Mouse (Mus musculus) adrenal gland, adult 2 months (tissue): Measurements from ENCODE around the gene Casc3. TPM values are rescaled to one million over a fixed set of nuclear protein-coding genes. Genes with fewer than 3 reads are reported as not detected.
"Not testable (repeated sequence)": the region's sequence is repeated elsewhere in the genome, so short reads cannot be mapped to it uniquely, and the experiment has no call there.

Experiments used
- DNase-seq: peaks from one replicate; pipeline ENCODE4 v3.0.0; 2021
- polyA plus RNA-seq: library from polyadenylated mRNA; depleted of rRNA; stranded (reverse); fragments of >200 nt; gene quantifications from 2 replicates; pipeline ENCODE4 v1.2.3, GENCODE M21; 2012
- total RNA-seq, 2 experiments: library from RNA; stranded (reverse); gene quantifications; 2 replicates each; pipeline ENCODE4 v1.2.3; 2021

The Casc3 gene
- total and polyA plus RNA-seq, 3 experiments = 30.0 to 32.3 (median 30.2) TPM

- DNase-seq = no peak
Measured at GRCm38 (mm10) chr11:98789219-98789807, 15.4 kb upstream of the Casc3 start.

DNA sequence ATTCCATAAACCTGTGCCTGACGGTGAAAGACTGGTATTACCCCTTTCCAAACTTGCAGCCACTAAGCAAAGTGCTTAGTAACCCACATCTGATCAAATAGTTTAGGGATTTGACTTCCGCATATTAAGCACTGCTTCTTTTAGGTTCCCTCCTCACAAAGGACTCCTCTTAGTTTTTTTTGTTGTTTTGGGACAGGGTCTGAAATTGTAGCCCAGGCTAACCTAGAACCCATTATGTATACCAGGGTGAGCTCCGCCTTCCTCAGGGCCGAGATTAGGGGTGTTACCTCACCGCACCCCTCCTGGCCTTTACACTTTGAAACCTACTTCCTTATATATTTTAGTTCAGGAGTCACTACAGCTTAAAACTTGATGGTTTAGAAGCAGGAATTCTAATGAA is 14.9 kb upstream of the Casc3 start:
- DNase-seq = no peak

DNA sequence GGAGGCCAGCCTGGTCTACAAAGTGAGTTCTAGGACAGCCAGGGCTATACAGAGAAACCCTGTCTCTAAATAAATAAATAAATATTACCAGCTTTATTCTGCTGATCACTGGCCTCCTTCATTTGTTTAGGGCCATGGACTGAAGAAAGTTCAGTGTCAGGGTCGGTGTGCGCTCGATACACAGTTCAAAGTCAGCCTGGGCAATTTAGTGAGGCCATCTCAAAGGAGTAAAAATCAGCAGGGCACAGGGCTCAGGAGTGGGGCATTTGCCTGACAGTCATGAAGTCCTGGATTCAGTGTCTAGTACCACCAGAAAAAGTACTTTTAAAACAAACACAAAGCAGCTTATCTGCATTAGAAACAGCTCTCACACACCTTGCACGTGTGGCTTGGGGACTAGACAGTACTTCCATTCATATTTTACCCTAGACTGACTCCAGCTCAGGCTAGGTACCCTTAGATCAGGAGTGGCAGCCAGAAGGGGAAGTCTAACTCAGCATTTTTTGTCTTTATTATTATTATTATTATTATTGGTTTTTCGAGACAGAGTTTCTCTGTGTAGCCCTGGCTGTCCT is 14.0 kb upstream of the Casc3 start:
- DNase-seq = no peak

DNA sequence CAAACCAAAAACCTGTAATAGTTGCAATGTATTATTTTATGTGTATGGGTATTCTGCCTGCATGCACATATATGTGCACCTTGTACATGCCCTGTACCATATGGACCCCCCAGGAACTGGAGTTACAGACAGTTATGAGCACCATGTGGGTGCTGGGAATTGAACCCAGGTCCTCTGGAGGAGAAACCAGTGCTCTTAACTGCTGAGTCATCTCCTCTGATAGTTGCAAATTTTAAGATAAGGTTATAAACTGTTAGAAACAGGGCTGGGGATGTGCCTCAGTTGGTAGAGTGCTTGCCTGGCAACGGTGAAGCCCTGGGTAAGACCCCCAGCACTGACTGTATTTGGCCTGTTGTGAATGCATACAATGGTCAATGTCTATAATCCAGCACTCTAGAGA is 13.3 kb upstream of the Casc3 start:
- DNase-seq = no peak

DNA sequence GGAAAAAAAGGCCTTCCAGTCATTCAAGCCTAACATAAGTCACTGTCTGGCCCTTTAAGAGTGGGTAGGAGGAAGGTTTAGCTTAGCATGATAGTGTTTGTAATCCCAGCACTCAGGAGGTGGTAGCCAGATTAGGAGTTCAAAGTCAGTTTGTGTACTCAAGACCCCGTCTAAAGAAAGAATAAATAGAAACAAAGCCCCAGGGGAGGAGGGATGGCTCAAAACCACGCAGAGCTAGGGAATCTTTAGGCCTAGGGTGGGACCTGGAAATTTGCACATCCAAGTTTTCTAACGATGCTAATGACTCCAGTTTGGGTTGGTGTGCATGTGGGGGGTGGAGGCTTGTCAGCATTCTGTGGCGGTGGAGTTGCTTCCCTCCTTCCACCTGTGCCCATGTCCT is 12.6 kb upstream of the Casc3 start:
- DNase-seq = no peak

DNA sequence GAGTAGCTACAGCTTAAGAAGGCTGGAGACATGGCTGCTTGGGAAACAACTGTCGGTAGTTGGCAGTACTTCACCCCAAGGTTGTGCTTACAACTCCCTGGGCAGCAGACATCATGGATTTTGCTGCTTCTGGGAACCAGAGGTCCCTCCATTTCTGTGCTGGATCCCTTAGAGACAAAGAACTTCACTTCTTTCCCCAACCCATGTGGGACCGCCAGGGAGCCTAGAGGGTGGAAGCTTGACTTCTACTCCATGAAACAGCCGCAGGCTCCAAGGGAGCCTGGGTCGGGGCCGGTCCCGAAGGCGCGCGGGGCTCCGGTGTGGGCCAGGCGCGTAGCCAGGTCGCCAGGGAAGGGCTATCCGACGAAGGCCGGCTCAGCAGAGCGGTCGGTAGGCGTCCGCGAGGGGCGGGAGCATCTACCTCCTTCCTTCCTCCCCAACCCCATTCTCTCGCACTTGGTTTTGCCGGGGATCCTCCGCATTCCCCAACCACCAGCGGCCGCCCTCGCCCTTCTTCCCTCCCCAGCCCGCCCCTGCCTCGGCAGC is 10.2 kb upstream of the Casc3 start:
- DNase-seq = peak; percentile 91

DNA sequence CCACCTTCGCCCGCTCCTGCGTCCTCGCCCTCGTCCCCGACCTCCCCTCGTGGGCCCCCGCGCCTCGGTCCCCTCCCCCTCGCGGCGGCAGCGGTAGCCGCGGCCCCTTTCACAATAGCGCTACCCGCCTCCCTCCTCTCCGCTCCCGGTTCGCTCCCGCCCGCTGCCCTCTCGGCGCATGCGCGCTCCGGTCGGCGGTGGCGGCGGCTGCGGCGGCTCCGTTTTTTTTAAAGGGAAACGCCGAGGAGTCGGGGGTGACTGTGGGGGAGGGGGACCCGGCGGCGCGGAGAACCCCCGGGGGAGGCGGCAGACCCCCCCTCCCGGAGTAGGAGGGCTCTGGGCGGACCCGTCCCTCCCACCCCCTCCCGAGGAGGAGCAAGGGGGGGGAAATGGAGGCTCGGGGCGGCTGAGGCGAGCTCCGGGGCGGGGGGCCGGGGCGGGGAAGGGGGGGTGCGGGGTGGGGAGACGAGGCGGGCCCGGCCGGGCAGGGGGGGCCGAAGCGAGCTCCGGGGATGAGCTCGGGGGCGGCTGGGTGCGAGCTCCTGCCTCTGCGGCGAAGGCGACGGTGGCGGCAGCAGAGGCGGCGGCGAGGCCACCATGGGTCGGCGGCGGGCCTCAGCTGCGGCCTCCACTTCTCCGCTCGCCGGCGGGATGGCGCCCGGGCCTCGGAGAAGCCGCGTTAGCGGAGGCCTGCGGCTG is 9.5 kb upstream of the Casc3 start, which contains the start of gene Msl1:
Gene Msl1 (plus strand): TSS at position 502 of the 699 bp plus-strand sequence.
- DNase-seq = peak; percentile 95

DNA sequence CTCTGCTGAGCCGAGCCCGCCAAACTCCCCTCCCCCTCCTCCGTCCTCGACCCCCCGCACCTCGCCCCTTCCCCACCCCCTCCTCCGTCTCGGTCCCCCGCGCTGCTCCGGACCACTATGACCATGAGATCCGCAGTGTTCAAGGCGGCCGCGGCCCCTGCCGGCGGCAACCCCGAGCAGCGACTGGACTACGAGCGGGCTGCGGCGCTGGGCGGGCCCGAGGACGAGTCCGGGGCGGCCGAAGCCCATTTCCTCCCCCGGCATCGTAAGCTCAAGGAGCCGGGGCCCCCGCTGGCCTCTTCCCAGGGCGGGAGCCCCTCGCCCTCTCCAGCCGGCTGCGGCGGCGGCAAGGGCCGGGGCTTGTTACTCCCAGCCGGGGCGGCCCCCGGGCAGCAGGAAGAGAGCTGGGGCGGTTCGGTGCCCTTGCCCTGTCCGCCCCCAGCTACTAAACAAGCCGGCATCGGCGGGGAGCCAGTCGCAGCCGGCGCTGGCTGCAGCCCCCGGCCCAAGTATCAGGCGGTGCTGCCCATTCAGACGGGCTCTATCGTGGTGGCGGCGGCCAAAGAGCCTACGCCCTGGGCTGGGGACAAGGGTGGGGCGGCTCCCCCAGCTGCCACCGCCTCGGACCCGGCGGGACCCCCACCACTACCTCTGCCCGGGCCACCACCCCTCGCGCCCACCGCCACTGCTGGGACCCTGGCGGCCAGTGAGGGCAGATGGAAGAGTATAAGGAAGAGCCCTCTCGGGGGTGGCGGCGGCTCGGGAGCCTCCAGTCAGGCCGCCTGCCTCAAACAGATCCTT is 8.8 kb upstream of the Casc3 start:
- no peak for DNase-seq

DNA sequence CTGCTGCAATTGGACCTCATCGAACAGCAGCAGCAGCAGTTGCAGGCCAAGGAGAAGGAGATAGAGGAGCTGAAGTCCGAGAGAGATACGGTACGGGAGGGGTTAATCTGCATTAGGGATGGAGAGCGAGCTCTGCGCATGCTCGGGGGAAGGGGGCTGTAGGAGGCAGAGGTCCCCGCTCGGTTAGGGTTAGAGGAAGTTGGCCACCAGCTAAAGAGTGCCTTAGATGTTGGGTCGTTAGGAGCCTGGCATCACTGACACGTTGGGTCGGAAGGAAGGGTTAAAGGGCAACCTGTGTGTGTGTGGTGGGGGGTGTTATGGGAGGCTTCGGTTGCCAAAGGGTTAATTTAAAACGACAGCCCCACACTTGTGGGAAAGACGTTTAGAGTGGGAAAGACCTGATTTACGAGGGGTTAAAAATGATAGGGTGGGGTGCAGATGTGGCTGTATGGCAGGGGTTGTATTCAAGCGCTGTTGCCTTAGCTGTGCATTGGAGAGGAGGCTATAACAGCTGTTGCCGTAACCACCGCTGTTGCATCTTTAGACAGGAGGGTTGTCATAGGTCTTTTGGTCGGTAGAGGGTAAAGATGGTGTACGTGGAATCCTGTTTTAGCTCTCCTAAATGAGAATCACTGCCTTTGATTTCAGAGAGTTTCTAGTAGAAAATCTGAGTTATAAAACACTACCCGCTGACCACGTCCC is 8.0 kb upstream of the Casc3 start:
- DNase-seq = peak; percentile 76

DNA sequence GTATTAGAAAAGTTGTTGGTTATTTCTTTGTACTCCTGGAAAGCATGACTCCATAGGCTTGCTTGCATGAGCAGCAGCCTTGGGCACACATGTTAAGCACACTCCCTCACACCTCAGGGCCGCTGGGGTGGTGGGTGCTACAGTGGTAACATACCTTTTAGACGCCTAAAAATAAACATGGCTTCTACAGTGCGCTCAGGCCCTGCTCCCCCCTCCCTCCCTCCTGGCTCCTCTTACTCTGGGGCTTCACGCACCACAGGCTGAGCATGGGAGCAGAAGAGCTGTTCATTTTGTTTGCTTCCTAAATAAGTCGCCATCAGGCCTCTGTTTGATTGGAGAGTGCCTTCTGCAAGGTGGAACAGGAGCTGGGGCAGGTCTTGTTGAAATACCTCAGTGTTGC is 7.4 kb upstream of the Casc3 start:
- peak; percentile 48 for DNase-seq

DNA sequence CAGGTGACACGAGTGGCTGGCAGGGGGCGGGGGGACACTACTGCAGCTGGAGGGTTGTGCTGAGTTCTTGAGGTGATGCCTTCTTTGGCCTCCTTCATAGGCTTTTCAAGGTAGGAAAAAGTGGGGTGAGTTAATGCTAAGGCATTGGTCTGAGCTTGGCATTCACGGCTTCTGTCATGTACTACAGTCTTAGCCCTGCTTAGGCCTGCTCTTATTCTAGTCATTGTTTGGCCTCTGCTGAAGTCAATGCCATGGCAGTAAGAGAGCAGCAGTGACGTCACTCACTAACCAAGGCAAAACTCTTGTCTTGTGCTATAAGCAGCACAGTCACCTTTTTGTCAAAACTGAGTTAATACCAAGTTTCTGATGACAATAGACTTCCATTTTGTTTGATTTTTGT is 6.8 kb upstream of the Casc3 start:
- peak; percentile 65 for DNase-seq

- no peak for DNase-seq
Measured at GRCm38 (mm10) chr11:98808417-98808816, 3.7 kb downstream of the Casc3 start.

DNA sequence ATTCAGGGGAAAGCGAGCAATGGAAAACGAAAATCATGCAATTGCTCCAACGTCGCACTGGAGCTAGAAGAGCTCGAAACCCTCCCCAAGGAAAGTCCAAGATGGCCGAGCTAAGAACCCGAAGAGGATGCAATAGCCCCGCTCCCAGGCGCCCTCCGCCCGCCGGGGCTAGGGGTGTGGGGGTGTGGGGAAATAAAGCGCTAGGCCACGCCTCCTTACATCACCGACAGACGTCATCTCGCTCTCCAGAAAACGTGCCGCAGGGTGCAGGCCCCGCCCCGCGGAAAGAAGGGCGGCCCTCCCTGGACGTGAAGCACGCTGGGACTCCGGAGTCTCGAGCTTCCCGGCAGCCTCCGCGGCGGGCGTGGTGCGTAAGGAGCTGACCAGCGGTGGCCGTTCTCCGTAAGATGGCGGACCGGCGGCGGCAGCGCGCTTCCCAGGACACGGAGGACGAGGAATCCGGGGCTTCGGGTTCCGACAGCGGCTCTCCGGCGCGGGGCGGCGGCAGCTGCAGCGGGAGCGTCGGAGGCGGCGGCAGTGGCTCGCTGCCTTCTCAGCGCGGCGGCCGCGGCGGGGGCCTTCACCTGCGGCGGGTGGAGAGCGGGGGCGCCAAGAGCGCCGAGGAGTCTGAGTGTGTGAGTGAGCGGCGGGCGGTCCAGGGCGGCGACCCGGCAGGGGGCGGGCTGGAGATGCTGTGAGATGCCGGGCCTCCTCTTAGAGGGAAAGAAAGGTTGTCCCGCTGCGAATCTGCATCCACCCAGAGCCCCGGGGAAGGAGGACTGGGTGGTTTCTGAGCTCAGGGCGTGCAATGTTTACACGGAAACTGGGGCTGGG is 5.0 kb downstream of the Casc3 start:
- DNase-seq = peak; percentile 99

- no peak for DNase-seq
Measured at GRCm38 (mm10) chr11:98810686-98811085, 6.0 kb downstream of the Casc3 start.

DNA sequence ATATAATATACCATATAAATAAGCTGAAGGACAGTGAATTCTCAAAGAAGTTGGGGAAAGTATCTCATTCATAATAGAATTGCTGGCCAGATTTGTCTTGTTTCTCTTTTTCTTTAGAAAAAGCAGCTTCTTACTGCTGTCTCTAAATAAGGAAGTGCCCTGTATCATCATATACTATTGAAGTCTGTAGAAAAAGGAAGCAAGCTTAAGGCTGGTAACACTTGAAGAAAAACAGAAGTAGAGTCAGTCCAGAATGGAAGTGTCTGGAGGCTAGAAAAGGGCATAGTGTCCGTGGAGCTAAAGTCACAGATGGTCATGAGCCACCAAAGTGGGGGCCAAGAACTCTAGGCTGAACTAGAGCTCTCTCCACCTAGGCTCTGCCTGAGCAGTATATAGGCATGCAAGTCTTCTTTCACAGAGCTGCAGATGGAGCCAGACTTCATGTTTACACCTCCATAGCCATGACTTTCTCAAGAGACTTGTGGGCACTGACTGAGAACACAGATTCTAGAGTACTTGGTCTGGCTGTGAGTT is 12.1 kb downstream of the Casc3 start:
- no peak for DNase-seq

- no peak for DNase-seq
Measured at GRCm38 (mm10) chr11:98820968-98821367, 16.3 kb downstream of the Casc3 start.

GRCm38 (mm10) chr11:98826071-98826470 is 21.4 kb downstream of the Casc3 start:
- not testable (repeated sequence) for DNase-seq

DNA sequence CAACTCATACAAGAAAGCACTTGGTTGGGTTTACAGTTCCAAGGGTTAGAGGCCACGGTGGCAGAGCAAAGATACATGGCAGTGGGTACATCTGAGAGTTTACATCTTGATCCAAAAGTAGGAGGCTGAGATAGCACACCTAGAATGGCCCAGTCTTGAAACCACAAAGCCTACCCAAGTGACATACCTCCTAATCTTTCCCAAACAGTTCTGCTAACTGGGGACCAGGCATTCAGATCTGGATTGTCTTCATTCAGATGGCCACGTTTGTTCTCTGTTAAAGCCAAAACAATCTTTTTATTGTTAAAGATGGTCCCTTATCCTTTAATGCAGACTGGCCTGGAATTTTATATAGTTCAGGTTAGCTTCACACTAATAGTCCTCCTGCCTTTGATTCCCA is 23.2 kb downstream of the Casc3 start:
- no peak for DNase-seq

GRCm38 (mm10) chr11:98829091-98829775 is 24.5 kb downstream of the Casc3 start:
- DNase-seq = no peak

- no peak for DNase-seq
Measured at GRCm38 (mm10) chr11:98829875-98830274, 25.2 kb downstream of the Casc3 start.
